Mouse (Mus musculus) limb, embryonic 11.5 days (tissue): ENCODE measurements around the gene Tbcd. TPM values are rescaled to one million over a fixed set of nuclear protein-coding genes. Genes with fewer than 3 reads are reported as not detected.

ENCODE experiments used
- ATAC-seq: fragments of 200-750 bp; cut with Nextera tagmentation; 2 replicates; pipeline ENCODE4 v1.8.0; 2017; ENCODE audit warnings: low read depth; ENCODE audit not compliant: insufficient number of reproducible peaks, low FRiP score, low TSS enrichment
- DNase-seq: peaks from one replicate; pipeline ENCODE4 v3.0.0-alpha.2; 2015; ENCODE audit warnings: low spot score
- H3K27ac ChIP-seq: fragments of 300-500 bp; sonication (generic); replicated peaks from 2 replicates; pipeline ENCODE4 v1.5.1; 2014; ENCODE audit warnings: low read depth, mild to moderate bottlenecking, low read length
- H3K27me3 ChIP-seq: fragments of 300-500 bp; sonication (generic); 2 replicates; pipeline ENCODE4 v1.6.1; 2014; ENCODE audit warnings: mild to moderate bottlenecking, low read length, mixed read lengths; ENCODE audit not compliant: control insufficient read depth, insufficient read depth
- H3K36me3 ChIP-seq: fragments of 300-500 bp; sonication (generic); 2 replicates; pipeline ENCODE4 v1.6.1; 2014; ENCODE audit warnings: mild to moderate bottlenecking, low read length, moderate library complexity, mixed read lengths; ENCODE audit not compliant: control insufficient read depth, insufficient read depth
- H3K4me1 ChIP-seq: fragments of 300-500 bp; sonication (generic); 2 replicates; pipeline ENCODE4 v1.6.1; 2014; ENCODE audit warnings: low read length, mixed read lengths; ENCODE audit not compliant: control insufficient read depth, insufficient read depth
- H3K4me2 ChIP-seq: fragments of 300-500 bp; sonication (generic); 2 replicates; pipeline ENCODE4 v1.6.1; 2014; ENCODE audit warnings: low read depth, mild to moderate bottlenecking, moderate library complexity; ENCODE audit not compliant: severe bottlenecking
- H3K4me3 ChIP-seq: fragments of 300-500 bp; sonication (generic); 2 replicates; pipeline ENCODE4 v1.5.1; 2014; ENCODE audit warnings: low read depth, low read length
- H3K9ac ChIP-seq: fragments of 300-500 bp; sonication (generic); 2 replicates; pipeline ENCODE4 v1.6.1; 2014; ENCODE audit warnings: mild to moderate bottlenecking, low read length
- H3K9me3 ChIP-seq: fragments of 300-500 bp; sonication (generic); 2 replicates; pipeline ENCODE4 v1.6.1; 2016; ENCODE audit warnings: low read length; ENCODE audit not compliant: control insufficient read depth
- WGBS: fragments of 180-500 bp; shearing (Covaris S2); extraction: QIAGEN DNeasy Blood & Tissue Kit; methylation state at CpG from one replicate; pipeline ENCODE4 v1.1.7; 2014; 5-methylcytosine and 5-hydroxymethylcytosine counted together
- polyA plus RNA-seq: library from polyadenylated mRNA; unstranded; fragments of >200 nt; fragmentation: Nextera tagmentation; extraction: Ambion mirVana; gene quantifications from 2 replicates; pipeline ENCODE4 v1.2.1, GENCODE M21; 2014

The Tbcd gene
- polyA plus RNA-seq, 1 experiment from 2014 or later: 35.4 TPM

GRCm38 (mm10) chr11:121641501-121642145, 189.9 kb downstream of the Tbcd start:
- H3K27ac ChIP-seq: no peak overlapping the region
- H3K4me3 ChIP-seq: no peak overlapping the region
- 86% methylated on average over 2 of the region's 2 CpGs for WGBS
- H3K9me3 ChIP-seq: no peaks in the 10 kb centered on the region
- ATAC-seq (no peak), DNase-seq (no peak)
- H3K4me1 ChIP-seq: no peaks in the 10 kb centered on the region
- H3K4me2 ChIP-seq: no peak overlapping the region
- no peak overlapping the region for H3K9ac ChIP-seq
- H3K36me3 ChIP-seq: no peaks in the 10 kb centered on the region
- H3K27me3 ChIP-seq: no peaks in the 10 kb centered on the region

- Histone ChIP-seq H3K4me2 (no peak overlapping the region), H3K27me3 (no peaks in the 10 kb centered on the region), H3K4me3 (no peak overlapping the region), H3K9ac (no peak overlapping the region), H3K4me1 (no peaks in the 10 kb centered on the region), H3K27ac (no peak overlapping the region), H3K36me3 (no peaks in the 10 kb centered on the region), H3K9me3 (no peaks in the 10 kb centered on the region)
- ATAC-seq (no peak), DNase-seq (no peak)
- 92% methylated on average over 6 of the region's 6 CpGs for WGBS
Measured at GRCm38 (mm10) chr11:121645394-121645793, 193.6 kb downstream of the Tbcd start.

GRCm38 (mm10) chr11:121647321-121647720, 195.6 kb downstream of the Tbcd start:
- Histone ChIP-seq H3K27me3 (no peaks in the 10 kb centered on the region), H3K4me1 (no peaks in the 10 kb centered on the region), H3K4me3 (no peak overlapping the region), H3K9me3 (no peaks in the 10 kb centered on the region), H3K9ac (no peak overlapping the region), H3K27ac (no peak overlapping the region), H3K36me3 (no peaks in the 10 kb centered on the region), H3K4me2 (no peak overlapping the region)
- DNase-seq (no peak), ATAC-seq (no peak)
- 80% methylated on average over 9 of the region's 9 CpGs for WGBS

GRCm38 (mm10) chr11:121648166-121648565, 196.4 kb downstream of the Tbcd start:
- H3K4me3 ChIP-seq: no peak overlapping the region
- WGBS: 96% methylated on average over 5 of the region's 5 CpGs
- H3K4me1 ChIP-seq: no peaks in the 10 kb centered on the region
- no peaks in the 10 kb centered on the region for H3K36me3 ChIP-seq
- no peaks in the 10 kb centered on the region for H3K27me3 ChIP-seq
- ATAC-seq (no peak), DNase-seq (no peak)
- no peak overlapping the region for H3K4me2 ChIP-seq
- no peak overlapping the region for H3K9ac ChIP-seq
- H3K27ac ChIP-seq: no peak overlapping the region
- H3K9me3 ChIP-seq: no peaks in the 10 kb centered on the region

- Histone ChIP-seq H3K4me2 (no peak overlapping the region), H3K4me3 (no peak overlapping the region), H3K4me1 (no peaks in the 10 kb centered on the region), H3K27me3 (no peaks in the 10 kb centered on the region), H3K27ac (no peak overlapping the region), H3K9me3 (no peaks in the 10 kb centered on the region), H3K9ac (no peak overlapping the region), H3K36me3 (no peaks in the 10 kb centered on the region)
- ATAC-seq (no peak), DNase-seq (no peak)
- 79% methylated on average over 10 of the region's 10 CpGs for WGBS
Measured at GRCm38 (mm10) chr11:121649900-121650299, 198.2 kb downstream of the Tbcd start.

GRCm38 (mm10) chr11:121650668-121651067, 198.9 kb downstream of the Tbcd start:
- Histone ChIP-seq H3K4me2 (no peak overlapping the region), H3K27me3 (no peaks in the 10 kb centered on the region), H3K9ac (no peak overlapping the region), H3K36me3 (no peaks in the 10 kb centered on the region), H3K27ac (no peak overlapping the region), H3K9me3 (no peaks in the 10 kb centered on the region), H3K4me3 (no peak overlapping the region), H3K4me1 (no peaks in the 10 kb centered on the region)
- WGBS: 92% methylated on average over 11 of the region's 11 CpGs
- ATAC-seq: no peak
- no peak for DNase-seq

GRCm38 (mm10) chr11:121651556-121651955, 199.8 kb downstream of the Tbcd start:
- ATAC-seq (no peak), DNase-seq (no peak)
- 93% methylated on average over 9 of the region's 9 CpGs for WGBS
- Histone ChIP-seq H3K4me2 (no peak overlapping the region), H3K4me1 (no peaks in the 10 kb centered on the region), H3K9ac (no peak overlapping the region), H3K27ac (no peak overlapping the region), H3K9me3 (no peaks in the 10 kb centered on the region), H3K36me3 (no peaks in the 10 kb centered on the region), H3K27me3 (no peaks in the 10 kb centered on the region), H3K4me3 (no peak overlapping the region)

- Histone ChIP-seq H3K9ac (no peak overlapping the region), H3K9me3 (no peaks in the 10 kb centered on the region), H3K4me2 (no peak overlapping the region), H3K4me3 (no peak overlapping the region), H3K4me1 (no peaks in the 10 kb centered on the region), H3K27me3 (no peaks in the 10 kb centered on the region), H3K27ac (no peak overlapping the region), H3K36me3 (no peaks in the 10 kb centered on the region)
- ATAC-seq (no peak), DNase-seq (no peak)
- 93% methylated on average over 5 of the region's 5 CpGs for WGBS
Measured at GRCm38 (mm10) chr11:121651983-121652382, 200.2 kb downstream of the Tbcd start.
